Mouse (Mus musculus): ENCODE results near the gene Pld6.

DNA sequence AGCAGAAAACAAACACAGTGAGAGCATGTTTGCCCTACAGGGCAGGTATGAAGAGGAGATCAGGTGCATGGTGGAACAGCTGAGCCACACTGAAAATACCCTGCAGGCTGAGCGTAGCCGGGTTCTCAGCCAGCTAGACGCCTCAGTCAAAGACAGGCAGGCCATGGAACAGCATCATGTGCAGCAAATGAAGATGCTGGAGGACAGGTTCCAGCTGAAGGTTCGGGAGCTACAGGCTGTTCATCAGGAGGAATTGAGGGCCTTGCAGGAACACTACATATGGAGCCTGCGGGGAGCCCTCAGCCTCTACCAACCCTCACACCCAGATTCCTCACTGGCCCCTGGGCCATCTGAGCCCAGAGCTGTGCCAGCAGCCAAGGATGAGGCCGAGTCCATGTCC lies 26.6 kb downstream of the Pld6 start:
- TF ChIP-seq POLR2A (IDR thresholded peaks at IDR 0.05; ENCODE audit: extremely low read depth, insufficient read depth, low read length), result no peak
- TF ChIP-seq CTCF (IDR thresholded peaks at IDR 0.05; ENCODE audit: extremely low read depth, insufficient read depth, low read length), result no peak
